Mouse (Mus musculus) CH12.LX (cell line): ENCODE measurements at regions not wholly inside any gene's neighbourhood (a gene's known extent, or its start where the extent isn't known, plus 50 kb on each side); places are given as distances from the start of the nearest gene placed in this dataset.

Experiments used
- DNase-seq: peaks from one replicate; pipeline ENCODE4 v3.0.0-alpha.2; 2013; ENCODE audit errors: extremely low read depth
- H3K27ac ChIP-seq: 2 replicates; pipeline ENCODE4 v1.5.1; 2012; ENCODE audit warnings: low read depth, mild to moderate bottlenecking, control low read depth, moderate library complexity; ENCODE audit not compliant: insufficient read depth
- H3K27me3 ChIP-seq: replicated peaks from 2 replicates; pipeline ENCODE3; 2012; ENCODE audit warnings: inconsistent platforms
- H3K36me3 ChIP-seq, 2 experiments: replicated peaks in 1 of 2; 2 replicates each; pipeline versions ENCODE3 to v1.6.1; 2012; ENCODE audit warnings: inconsistent platforms in 1 of 2, low read length in 1 of 2, mild to moderate bottlenecking in 1 of 2, mixed read lengths in 1 of 2, moderate library complexity in 1 of 2; ENCODE audit not compliant: control insufficient read depth in 1 of 2, insufficient read depth in 1 of 2
- H3K4me1 ChIP-seq, 2 experiments: 2 replicates each; pipeline ENCODE4 v1.6.1; 2012; ENCODE audit warnings: inconsistent platforms in 1 of 2, moderate library complexity in 1 of 2; ENCODE audit not compliant: insufficient read depth in 2 of 2, control insufficient read depth in 1 of 2
- H3K4me2 ChIP-seq: 2 replicates; pipeline ENCODE4 v1.6.1; 2012; ENCODE audit warnings: low read depth, mild to moderate bottlenecking, control low read depth; ENCODE audit not compliant: poor library complexity, insufficient read depth, severe bottlenecking
- H3K4me3 ChIP-seq, 3 experiments: fragments of 150-350 bp in 1 of 3; sonication (generic) in 1 of 3; replicated peaks in 1 of 3; 2 replicates each; pipeline versions ENCODE3 to v1.5.1; 2011 to 2012; ENCODE audit warnings: low read depth in 2 of 3, low read length in 2 of 3, mild to moderate bottlenecking in 2 of 3, moderate library complexity in 2 of 3, control low read depth in 1 of 3, improper control_type of control experiment in 1 of 3, inconsistent platforms in 1 of 3, mixed read lengths in 1 of 3; ENCODE audit not compliant: poor library complexity in 1 of 3
- H3K79me2 ChIP-seq: replicated peaks from 2 replicates; pipeline ENCODE4 v1.6.1; 2012; ENCODE audit warnings: mild to moderate bottlenecking, moderate library complexity; ENCODE audit not compliant: control insufficient read depth, poor library complexity, insufficient read depth, severe bottlenecking; ENCODE audit errors: extremely low read depth
- H3K9ac ChIP-seq: 2 replicates; pipeline ENCODE4 v1.6.1; 2012; ENCODE audit warnings: low read depth, mild to moderate bottlenecking, control low read depth, moderate library complexity; ENCODE audit not compliant: insufficient read depth
- H3K9me3 ChIP-seq: replicated peaks from 2 replicates; pipeline ENCODE3; 2012; ENCODE audit warnings: low read length, inconsistent platforms, mixed read lengths
- BHLHE40 ChIP-seq: IDR thresholded peaks from 2 replicates; pipeline ENCODE4 v1.6.1; 2011; ENCODE audit warnings: mild to moderate bottlenecking, low read depth, low read length, improper control_type of control experiment
- CTCF ChIP-seq, 2 experiments: IDR thresholded peaks in 1 of 2; conservative IDR thresholded peaks in 1 of 2; 2 replicates each; pipeline ENCODE4 v1.5.1; 2011 to 2012; ENCODE audit warnings: low read depth in 2 of 2, low read length in 2 of 2, improper control_type of control experiment in 1 of 2, inconsistent platforms in 1 of 2, mild to moderate bottlenecking in 1 of 2, moderate library complexity in 1 of 2
- ELF1 ChIP-seq: IDR thresholded peaks from 2 replicates; pipeline ENCODE4 v1.6.1; 2014; ENCODE audit warnings: low read depth, mild to moderate bottlenecking, inconsistent platforms, low read length, improper control_type of control experiment
- ETS1 ChIP-seq: conservative IDR thresholded peaks from 2 replicates; pipeline ENCODE4 v1.6.1; 2012; ENCODE audit warnings: low read depth, mild to moderate bottlenecking, inconsistent platforms, low read length, improper control_type of control experiment, moderate library complexity
- IRF4 ChIP-seq: IDR thresholded peaks from 2 replicates; pipeline ENCODE4 v1.6.1; 2014; ENCODE audit warnings: low read depth, mild to moderate bottlenecking, inconsistent platforms, low read length, improper control_type of control experiment
- JUN ChIP-seq: IDR thresholded peaks from 2 replicates; pipeline ENCODE4 v1.6.1; 2011; ENCODE audit warnings: low read depth, mild to moderate bottlenecking, low read length, improper control_type of control experiment, moderate library complexity; ENCODE audit not compliant: insufficient read depth
- JUND ChIP-seq: conservative IDR thresholded peaks from 2 replicates; pipeline ENCODE4 v1.6.1; 2011; ENCODE audit warnings: low read depth, low read length, improper control_type of control experiment
- KAT2A ChIP-seq: IDR thresholded peaks from 2 replicates; pipeline ENCODE4 v1.6.1; 2012; ENCODE audit warnings: low read length, improper control_type of control experiment, inconsistent platforms; ENCODE audit not compliant: insufficient replicate concordance
- MAX ChIP-seq: IDR thresholded peaks from 2 replicates; pipeline ENCODE4 v1.6.1; 2011; ENCODE audit warnings: low read length, improper control_type of control experiment
- MEF2A ChIP-seq: IDR thresholded peaks from 2 replicates; pipeline ENCODE4 v1.6.1; 2014; ENCODE audit warnings: low read depth, mild to moderate bottlenecking, inconsistent platforms, low read length, improper control_type of control experiment, borderline replicate concordance
- MXI1 ChIP-seq: IDR thresholded peaks from 2 replicates; pipeline ENCODE4 v1.6.1; 2011; ENCODE audit warnings: mild to moderate bottlenecking, low read depth, low read length, improper control_type of control experiment
- MYC ChIP-seq: IDR thresholded peaks from 2 replicates; pipeline ENCODE4 v1.6.1; 2011; ENCODE audit warnings: low read depth, mild to moderate bottlenecking, improper control_type of control experiment, low read length
- NRF1 ChIP-seq: IDR thresholded peaks from 2 replicates; pipeline ENCODE4 v1.6.1; 2014; ENCODE audit warnings: low read depth, mild to moderate bottlenecking, inconsistent platforms, low read length, improper control_type of control experiment, moderate library complexity
- PAX5 ChIP-seq: IDR thresholded peaks from 2 replicates; pipeline ENCODE4 v1.6.1; 2012; ENCODE audit warnings: low read length, inconsistent platforms, mixed read lengths
- POLR2AphosphoS2 ChIP-seq: IDR thresholded peaks from 2 replicates; pipeline ENCODE4 v1.6.1; 2011; ENCODE audit warnings: low read depth, low read length, improper control_type of control experiment
- RCOR1 ChIP-seq: conservative IDR thresholded peaks from 2 replicates; pipeline ENCODE4 v1.6.1; 2012; ENCODE audit warnings: low read depth, mild to moderate bottlenecking, inconsistent platforms, low read length, improper control_type of control experiment
- SMC3 ChIP-seq: IDR thresholded peaks from 2 replicates; pipeline ENCODE4 v1.6.1; 2011; ENCODE audit warnings: low read depth, low read length, improper control_type of control experiment
- TBP ChIP-seq: conservative IDR thresholded peaks from 2 replicates; pipeline ENCODE4 v1.6.1; 2011; ENCODE audit warnings: low read depth, low read length, improper control_type of control experiment
- UBTF ChIP-seq: IDR thresholded peaks from 2 replicates; pipeline ENCODE4 v1.6.1; 2012; ENCODE audit warnings: low read depth, mild to moderate bottlenecking, inconsistent platforms, low read length, improper control_type of control experiment, moderate library complexity
- ZC3H11A ChIP-seq: IDR thresholded peaks from 2 replicates; pipeline ENCODE4 v1.6.1; 2012; ENCODE audit warnings: low read depth, mild to moderate bottlenecking, inconsistent platforms, low read length, improper control_type of control experiment
- dilution Hi-C: fragments of 300-500 bp; cut with MboI; formaldehyde crosslinking; loops from 2 replicates; pipeline ENCODE4 v1.14.3; 2020; ENCODE audit warnings: low sequenced_read_pairs; ENCODE audit not compliant: extremely low pct_unique_long_range_greater_than_20kb, extremely low pct_ligation_motif_present
- in situ Hi-C: fragments of 300-500 bp; cut with MboI; formaldehyde crosslinking; loops from 3 replicates; pipeline ENCODE4 v1.14.3; 2019; ENCODE audit warnings: low sequenced_read_pairs, low pct_ligation_motif_present, low pct_unique_long_range_greater_than_20kb, mixed read lengths

GRCm38 (mm10) chr10:53456027-53456713, 76.4 kb upstream of the Cep85l start:
- in situ Hi-C loops = no loop called here
- dilution Hi-C loops = no loop called here
- H3K4me2 ChIP-seq = no peak overlapping the region

GRCm38 (mm10) chr10:53444789-53445188, 65.0 kb upstream of the Cep85l start:
- Histone ChIP-seq H3K4me2 (no peak overlapping the region), H3K4me1 (peaks cover 3 to 17% of the 10 kb centered on the region in 2 experiments), H3K36me3 (no peaks in the 10 kb centered on the region), H3K79me2 (no peaks in the 10 kb centered on the region), H3K4me3 (no peak overlapping the region), H3K27me3 (no peaks in the 10 kb centered on the region), H3K9ac (no peak overlapping the region)
- no peak for DNase-seq
- no peak for TF ChIP-seq IRF4
- TF ChIP-seq CTCF (conservative IDR thresholded peaks at IDR 0.05 in 1 of 2, IDR thresholded peaks at IDR 0.05 in 1 of 2; ENCODE audit: low read depth in 2 of 2, low read length in 2 of 2) = no peak
- no peak for TF ChIP-seq JUND
- no peak for TF ChIP-seq TBP
- TF ChIP-seq, all 38 proteins: peak for 0
- dilution Hi-C loops (no loop called here), in situ Hi-C loops (no loop called here)
- H3K9me3 ChIP-seq = peaks cover 4% of the 10 kb centered on the region
- H3K27ac ChIP-seq = no peak overlapping the region

More at GRCm38 (mm10) chr10:53456027-53456713, 76.4 kb upstream of the Cep85l start:
- H3K27me3 ChIP-seq = no peaks in the 10 kb centered on the region
- no peak for DNase-seq
- TF ChIP-seq PAX5 = no peak
- no peak for TF ChIP-seq NRF1
- TF ChIP-seq POLR2AphosphoS2 = no peak
- no peak for TF ChIP-seq MEF2A
- no peak for TF ChIP-seq RCOR1
- no peak for TF ChIP-seq KAT2A
- no peak for TF ChIP-seq ELF1
- no peak for TF ChIP-seq SMC3
- no peak for TF ChIP-seq MXI1
- TF ChIP-seq UBTF = no peak
- no peak for TF ChIP-seq BHLHE40
- TF ChIP-seq MYC = no peak
- TF ChIP-seq MAX = no peak
- no peak for TF ChIP-seq ZC3H11A
- no peak for TF ChIP-seq ETS1
- TF ChIP-seq JUN = no peak
- no peak overlapping the region for H3K4me3 ChIP-seq
- no peaks in the 10 kb centered on the region for H3K9me3 ChIP-seq
- H3K27ac ChIP-seq = no peak overlapping the region
- peaks cover 2% of the 10 kb centered on the region in 2 experiments; a peak in 2 of 4 replicates for H3K4me1 ChIP-seq
- no peaks in the 10 kb centered on the region for H3K79me2 ChIP-seq
- H3K36me3 ChIP-seq = no peaks in the 10 kb centered on the region
- no peak overlapping the region for H3K9ac ChIP-seq
